In the genomic region with DNA sequence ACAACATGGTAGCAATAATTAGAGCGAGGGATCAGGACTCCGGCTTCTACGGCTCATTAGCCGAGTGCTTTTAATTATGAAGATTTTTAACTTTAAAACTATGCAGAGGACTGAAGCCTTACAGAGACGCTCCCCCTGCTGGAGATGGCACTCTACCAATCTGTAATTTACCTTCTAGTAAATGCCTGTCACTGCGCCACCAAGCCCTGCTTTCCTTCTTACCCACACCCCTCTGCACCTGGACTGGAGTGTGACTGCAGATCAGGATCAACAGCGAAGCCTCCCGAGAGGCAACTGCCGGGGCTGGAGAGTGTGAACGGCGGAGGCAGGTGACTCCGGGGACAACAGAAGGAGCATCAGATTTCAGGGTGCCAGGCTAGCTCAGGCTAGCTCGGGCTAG, we compare ENCODE assay signal across 14 mouse cellular contexts.
DNase-seq lines count a peak whose midpoint lies in the region; ATAC-seq and TF ChIP-seq lines count a peak whose summit lies in the region.
"Had no signal": no experiment of that assay in that cellular context is flagged by ENCODE, and none has a peak within 500 bp of the region (broad histone marks: within the 10 kb centered on the region; RNA-seq: fewer than 3 reads in every experiment).

No protein-coding gene starts in this region.

- 0 out of 2 replicates have a peak overlapping the region, but pooled peaks have one; percentile 3 for H3K4me3 ChIP-seq in heart, embryonic 10.5 days
- H3K4me3 ChIP-seq in lung, embryonic 14.5 days (ENCODE audit: low read depth, low read length): no peak overlapping the region
- H3K4me3 ChIP-seq in embryonic facial prominence, embryonic 14.5 days (ENCODE audit: low read depth, low read length): no peak overlapping the region
- H3K4me3 ChIP-seq in heart, embryonic 11.5 days (ENCODE audit: low read depth, low read length): no peak overlapping the region
- no peak overlapping the region for H3K4me3 ChIP-seq in forebrain, embryonic 11.5 days (ENCODE audit: low read depth, low read length)
- H3K4me3 ChIP-seq: heart, embryonic 15.5 days had no signal

- H3K9me3 ChIP-seq in heart, embryonic 10.5 days: no peaks in the 10 kb centered on the region
- H3K9me3 ChIP-seq in lung, embryonic 14.5 days (ENCODE audit: low read depth, low read length): no peaks in the 10 kb centered on the region
- no peaks in the 10 kb centered on the region for H3K9me3 ChIP-seq in embryonic facial prominence, embryonic 14.5 days (ENCODE audit: control insufficient read depth, low read length)
- H3K9me3 ChIP-seq in heart, embryonic 11.5 days (replicated peaks; ENCODE audit: control insufficient read depth, low read length): no peaks in the 10 kb centered on the region
- H3K9me3 ChIP-seq in forebrain, embryonic 11.5 days (ENCODE audit: control insufficient read depth, low read length): no peaks in the 10 kb centered on the region
- H3K9me3 ChIP-seq: heart, embryonic 15.5 days had no signal

- DNase-seq in heart, embryonic 10.5 days (ENCODE audit: low spot score): no peak
- DNase-seq in heart, adult 9 months (ENCODE audit: low spot score in 2 of 2): no peak
- DNase-seq in lung, embryonic 14.5 days: peak; percentile 16
- DNase-seq in lung, postnatal 10 days: no peak
- DNase-seq in R1 (ENCODE audit: low read depth, low spot score): peak; percentile 45
- peak; percentile 22 for DNase-seq in embryonic facial prominence, embryonic 14.5 days (ENCODE audit: low spot score)
- DNase-seq in forebrain, embryonic 11.5 days (ENCODE audit: low spot score): no peak
- DNase-seq: adrenal gland, postnatal 10 days; lung, postnatal 14 days; thymus, postnatal 36 days had no signal

- H3K27me3 ChIP-seq in heart, embryonic 10.5 days (ENCODE audit: insufficient read depth, poor library complexity, severe bottlenecking): peaks cover 19% of the 10 kb centered on the region; the same call in 1 of the 2 replicates
- H3K27me3 ChIP-seq in lung, embryonic 14.5 days (ENCODE audit: insufficient read depth, low read length): no peaks in the 10 kb centered on the region
- no peaks in the 10 kb centered on the region for H3K27me3 ChIP-seq in embryonic facial prominence, embryonic 14.5 days (replicated peaks; ENCODE audit: control insufficient read depth, insufficient read depth, low read length)
- H3K27me3 ChIP-seq in heart, embryonic 11.5 days (ENCODE audit: control insufficient read depth, insufficient read depth, low read length): peaks cover 4% of the 10 kb centered on the region; the same call in 1 of the 2 replicates
- no peaks in the 10 kb centered on the region for H3K27me3 ChIP-seq in forebrain, embryonic 11.5 days (ENCODE audit: control insufficient read depth, insufficient read depth, low read length)
- H3K27me3 ChIP-seq: heart, embryonic 15.5 days had no signal

- H3K36me3 ChIP-seq in heart, embryonic 10.5 days: peaks cover 24% of the 10 kb centered on the region
- no peaks in the 10 kb centered on the region; the same call in 1 of the 2 replicates for H3K36me3 ChIP-seq in lung, embryonic 14.5 days (ENCODE audit: insufficient read depth)
- peaks cover 36% of the 10 kb centered on the region for H3K36me3 ChIP-seq in embryonic facial prominence, embryonic 14.5 days (ENCODE audit: control insufficient read depth, insufficient read depth, low read length)
- H3K36me3 ChIP-seq in heart, embryonic 11.5 days (ENCODE audit: control insufficient read depth, insufficient read depth, low read length): peaks cover 5% of the 10 kb centered on the region; the same call in 1 of the 2 replicates
- H3K36me3 ChIP-seq in forebrain, embryonic 11.5 days (ENCODE audit: control insufficient read depth, insufficient read depth, low read length): no peaks in the 10 kb centered on the region; the same call in 1 of the 2 replicates
- H3K36me3 ChIP-seq: G1E had no signal

- H3K27ac ChIP-seq in heart, embryonic 10.5 days: no peak overlapping the region
- no peak overlapping the region for H3K27ac ChIP-seq in lung, embryonic 14.5 days (ENCODE audit: low read depth)
- H3K27ac ChIP-seq in embryonic facial prominence, embryonic 14.5 days (replicated peaks; ENCODE audit: low read depth, low read length): no peak overlapping the region
- no peak overlapping the region for H3K27ac ChIP-seq in heart, embryonic 11.5 days (ENCODE audit: low read depth, low read length)
- H3K27ac ChIP-seq in forebrain, embryonic 11.5 days (ENCODE audit: low read depth, low read length): no peak overlapping the region
- H3K27ac ChIP-seq: heart, embryonic 15.5 days had no signal

- ATAC-seq in lung, embryonic 14.5 days (ENCODE audit: insufficient read depth): no peak
- ATAC-seq in embryonic facial prominence, embryonic 14.5 days (ENCODE audit: low read depth): no peak
- ATAC-seq in heart, embryonic 11.5 days (replicated peaks; ENCODE audit: insufficient number of reproducible peaks, low FRiP score, low TSS enrichment): no peak
- no peak for ATAC-seq in forebrain, embryonic 11.5 days (replicated peaks; ENCODE audit: low FRiP score)
- ATAC-seq: inflammation-experienced regulatory T-cells, adult 6 months had no signal

- peaks cover 6% of the 10 kb centered on the region; the same call in 1 of the 2 replicates for H3K4me1 ChIP-seq in heart, embryonic 10.5 days
- no peaks in the 10 kb centered on the region for H3K4me1 ChIP-seq in lung, embryonic 14.5 days (ENCODE audit: insufficient read depth)
- H3K4me1 ChIP-seq in embryonic facial prominence, embryonic 14.5 days (ENCODE audit: control insufficient read depth, insufficient read depth, low read length): no peaks in the 10 kb centered on the region
- H3K4me1 ChIP-seq in heart, embryonic 11.5 days (ENCODE audit: control insufficient read depth, insufficient read depth, low read length): no peaks in the 10 kb centered on the region
- no peaks in the 10 kb centered on the region for H3K4me1 ChIP-seq in forebrain, embryonic 11.5 days (replicated peaks; ENCODE audit: control insufficient read depth, insufficient read depth, low read length)
- H3K4me1 ChIP-seq: heart, embryonic 15.5 days had no signal

- TF ChIP-seq CTCF in lung, embryonic 14.5 days (IDR thresholded peaks at IDR 0.05; ENCODE audit: low read depth): peak; percentile 29

- H3K9ac ChIP-seq in lung, embryonic 14.5 days: no peak overlapping the region
- H3K9ac ChIP-seq in embryonic facial prominence, embryonic 14.5 days (ENCODE audit: low read depth, low read length): no peak overlapping the region
- no peak overlapping the region for H3K9ac ChIP-seq in heart, embryonic 11.5 days (ENCODE audit: low read depth, low read length)
- no peak overlapping the region for H3K9ac ChIP-seq in forebrain, embryonic 11.5 days (ENCODE audit: low read length)
- H3K9ac ChIP-seq: heart, embryonic 15.5 days had no signal

- 63% methylated on average over 13 of the region's 13 CpGs for WGBS in heart, embryonic 10.5 days
- WGBS in lung, embryonic 14.5 days: 54% methylated on average over 13 of the region's 13 CpGs
- 41% methylated on average over 13 of the region's 13 CpGs for WGBS in embryonic facial prominence, embryonic 14.5 days
- 60% methylated on average over 13 of the region's 13 CpGs for WGBS in heart, embryonic 11.5 days (ENCODE audit: insufficient replicate concordance)
- 68% methylated on average over 13 of the region's 13 CpGs for WGBS in forebrain, embryonic 11.5 days

- H3K4me2 ChIP-seq in lung, embryonic 14.5 days: no peak overlapping the region
- no peak overlapping the region for H3K4me2 ChIP-seq in embryonic facial prominence, embryonic 14.5 days (ENCODE audit: low read depth, low read length)
- no peak overlapping the region; the same call in 1 of the 2 replicates for H3K4me2 ChIP-seq in heart, embryonic 11.5 days
- H3K4me2 ChIP-seq in forebrain, embryonic 11.5 days (ENCODE audit: low read depth, low read length, severe bottlenecking): no peak overlapping the region
- H3K4me2 ChIP-seq: heart, embryonic 15.5 days had no signal

Comparison
In these comparisons a context has a peak if more than half of its experiments do, and no peak if none do; other contexts are left out.
1. DNase-seq: peak in lung, embryonic 14.5 days (single experiment), R1 (single experiment) and embryonic facial prominence, embryonic 14.5 days (single experiment); none in heart, embryonic 10.5 days (single experiment), heart, adult 9 months (0 of 2), lung, postnatal 10 days (single experiment) and forebrain, embryonic 11.5 days (single experiment).